ENCODE assay signal across 8 mouse cellular contexts in genomic region chr2:144555820-144556552, GRCm38 (mm10). TPM values are rescaled to one million over a fixed set of nuclear protein-coding genes. Genes with fewer than 3 reads are reported as not detected.
DNase-seq lines count a peak whose midpoint lies in the region; ATAC-seq lines count a peak whose summit lies in the region.

Gene Sec23b (plus strand): TSS chr2:144556229.

- peak within 1 kb of the TSS; percentile 88 for H3K4me3 ChIP-seq in brown adipose tissue, adult 24 weeks (ENCODE audit: insufficient read depth, low read depth, low read length)
- peak within 1 kb of the TSS; percentile 88 for H3K4me3 ChIP-seq in heart, embryonic 13.5 days
- H3K4me3 ChIP-seq in liver, embryonic 12.5 days, result peak within 1 kb of the TSS; percentile 82
- H3K4me3 ChIP-seq in stomach, embryonic 15.5 days (replicated peaks), result peak within 1 kb of the TSS; percentile 72

- H3K27ac ChIP-seq in brown adipose tissue, adult 24 weeks (replicated peaks; ENCODE audit: low read depth, low read length), result peak within 1 kb of the TSS; percentile 94
- peak within 1 kb of the TSS; percentile 88 for H3K27ac ChIP-seq in heart, embryonic 13.5 days (replicated peaks)
- peak within 1 kb of the TSS; percentile 80 for H3K27ac ChIP-seq in liver, embryonic 12.5 days
- peak within 1 kb of the TSS; percentile 97 for H3K27ac ChIP-seq in stomach, embryonic 15.5 days

- H3K36me3 ChIP-seq in heart, embryonic 13.5 days, result peaks cover 18% of the 10 kb centered on the region
- peaks cover 18% of the 10 kb centered on the region for H3K36me3 ChIP-seq in liver, embryonic 12.5 days
- no peaks in the 10 kb centered on the region; the same call in 1 of the 2 replicates for H3K36me3 ChIP-seq in stomach, embryonic 15.5 days

- peak within 1 kb of the TSS; percentile 81 for H3K4me2 ChIP-seq in heart, embryonic 13.5 days
- H3K4me2 ChIP-seq in liver, embryonic 12.5 days, result peak within 1 kb of the TSS; percentile 75
- H3K4me2 ChIP-seq in stomach, embryonic 15.5 days, result peak within 1 kb of the TSS; percentile 53

- peak; percentile 98 for ATAC-seq in heart, embryonic 13.5 days (ENCODE audit: extremely low read depth, insufficient number of reproducible peaks, low FRiP score, low TSS enrichment)
- ATAC-seq in liver, embryonic 12.5 days, result peak; percentile 98
- ATAC-seq in stomach, embryonic 15.5 days (ENCODE audit: insufficient read depth, low FRiP score, low read depth), result peak; percentile 98

- whole genome bisulfite sequencing in heart, embryonic 13.5 days, result under 1% methylated on average over 44 of the region's 44 CpGs
- under 1% methylated on average over 44 of the region's 44 CpGs for WGBS in liver, embryonic 12.5 days (ENCODE audit: insufficient replicate concordance)
- WGBS in stomach, embryonic 15.5 days, result under 1% methylated on average over 44 of the region's 44 CpGs

- peak within 1 kb of the TSS; percentile 92 for H3K9ac ChIP-seq in heart, embryonic 13.5 days
- peak within 1 kb of the TSS; percentile 84 for H3K9ac ChIP-seq in liver, embryonic 12.5 days
- H3K9ac ChIP-seq in stomach, embryonic 15.5 days, result peak within 1 kb of the TSS; percentile 63

- no peaks in the 10 kb centered on the region for H3K4me1 ChIP-seq in brown adipose tissue, adult 24 weeks (ENCODE audit: control insufficient read depth, insufficient read depth, insufficient read length, low read length)
- H3K4me1 ChIP-seq in heart, embryonic 13.5 days, result peaks cover 16% of the 10 kb centered on the region
- peaks cover 21% of the 10 kb centered on the region for H3K4me1 ChIP-seq in liver, embryonic 12.5 days
- H3K4me1 ChIP-seq in stomach, embryonic 15.5 days, result peaks cover 4% of the 10 kb centered on the region; the same call in 1 of the 2 replicates

- H3K9me3 ChIP-seq in heart, embryonic 13.5 days, result no peaks in the 10 kb centered on the region
- no peaks in the 10 kb centered on the region for H3K9me3 ChIP-seq in liver, embryonic 12.5 days (replicated peaks)
- no peaks in the 10 kb centered on the region for H3K9me3 ChIP-seq in stomach, embryonic 15.5 days

- DNase-seq in CD4-positive, CD25-positive, alpha-beta regulatory T cell, adult 2 months (ENCODE audit: low read depth, low spot score), result peak; percentile 97
- DNase-seq in fat pad, adult 2 months (ENCODE audit: extremely low read depth, low read depth, low spot score), result peak; percentile 68
- DNase-seq in kidney, postnatal 10 days, result peak; percentile 98
- DNase-seq in natural killer cell, adult 2 months (ENCODE audit: low spot score in 2 of 2), result peak; percentile 95 to 96

- H3K27me3 ChIP-seq in heart, embryonic 13.5 days (replicated peaks), result no peaks in the 10 kb centered on the region
- no peaks in the 10 kb centered on the region for H3K27me3 ChIP-seq in liver, embryonic 12.5 days (replicated peaks)
- H3K27me3 ChIP-seq in stomach, embryonic 15.5 days (replicated peaks), result no peaks in the 10 kb centered on the region

RNA-seq across cellular contexts. Expression of gene Sec23b, which starts in this region (rescaled TPM):
- 23.7 and 25.4 TPM in 2 replicates for polyA plus RNA-seq in brown adipose tissue, adult 24 weeks (2012; ENCODE audit: insufficient read depth, insufficient read length, missing spikeins)
- polyA plus RNA-seq in heart, embryonic 13.5 days (2015; fragmentation: Nextera tagmentation; extraction: Ambion mirVana), result 41.7 and 42.8 TPM in 2 replicates
- 69.0 and 73.1 TPM in 2 replicates for polyA plus RNA-seq in liver, embryonic 12.5 days (2016; fragmentation: Nextera tagmentation; extraction: Ambion mirVana)
- 95.9 and 113 TPM in 2 replicates for polyA plus RNA-seq in stomach, embryonic 15.5 days (2015; fragmentation: Nextera tagmentation; extraction: Ambion mirVana)

Comparison
In these comparisons a context has a peak if more than half of its experiments do, and no peak if none do; other contexts are left out.
1. Peak in every context shown above with its lines: DNase-seq, ATAC-seq, H3K4me3 ChIP-seq and H3K27ac ChIP-seq.